Mouse (Mus musculus): ENCODE measurements around the gene AI987944. TPM values are rescaled to one million over a fixed set of nuclear protein-coding genes. Genes with fewer than 3 reads are reported as not detected.

AI987944 gene
- polyA plus RNA-seq (2015; fragmentation: Nextera tagmentation; extraction: Ambion mirVana), result 12.1 and 12.7 TPM in 2 replicates

GRCm38 (mm10) chr7:41393048-41393971 lies at the start of gene AI987944:
Gene AI987944, minus strand, starts transcription at chr7:41393379.
- WGBS, result 0% methylated on average over 25 of the region's 25 CpGs
- H3K27ac ChIP-seq, result peak within 1 kb of the TSS; percentile 87
- peak within 1 kb of the TSS; percentile 66 for H3K4me3 ChIP-seq
- no peaks in the 10 kb centered on the region for H3K27me3 ChIP-seq
- peak within 1 kb of the TSS; percentile 50 for H3K4me2 ChIP-seq
- ATAC-seq (ENCODE audit: insufficient number of reproducible peaks, low FRiP score, low TSS enrichment, low read depth), result peak; percentile 95
- peak within 1 kb of the TSS; percentile 51 for H3K9ac ChIP-seq
- no peaks in the 10 kb centered on the region for H3K36me3 ChIP-seq
- 0 out of 2 replicates have a peak, but pooled peaks cover 2% of the 10 kb centered on the region for H3K4me1 ChIP-seq
- H3K9me3 ChIP-seq, result no peaks in the 10 kb centered on the region

DNA sequence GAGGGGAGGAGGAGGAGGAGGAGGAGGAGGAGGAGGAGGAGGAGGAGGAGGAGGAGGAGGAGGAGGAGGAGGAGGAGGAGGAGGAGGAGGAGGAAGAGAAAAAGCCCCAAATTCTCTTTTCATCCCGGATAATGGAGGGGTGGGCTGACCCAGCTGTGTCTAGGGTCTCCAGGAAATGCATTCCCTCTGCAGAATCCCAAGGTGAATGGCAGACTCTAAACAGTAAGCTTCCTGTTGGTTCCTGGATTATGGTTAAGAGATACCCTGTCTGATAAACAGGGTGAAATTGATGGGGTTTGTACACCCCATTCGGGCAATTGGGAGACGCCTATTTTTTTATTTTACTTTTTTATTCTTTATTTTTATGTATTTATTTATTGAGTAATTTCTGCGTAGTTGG lies 951 bp upstream of the AI987944 start:
- 0 out of 2 replicates have a peak, but pooled peaks cover 2% of the 10 kb centered on the region for H3K4me1 ChIP-seq
- H3K4me2 ChIP-seq, result no peak overlapping the region
- H3K27ac ChIP-seq, result no peak overlapping the region
- H3K9me3 ChIP-seq, result no peaks in the 10 kb centered on the region
- H3K36me3 ChIP-seq, result no peaks in the 10 kb centered on the region
- 73% methylated on average over 4 of the region's 4 CpGs for WGBS
- H3K4me3 ChIP-seq, result no peak overlapping the region
- H3K27me3 ChIP-seq, result no peaks in the 10 kb centered on the region
- no peak overlapping the region for H3K9ac ChIP-seq
- no peak for ATAC-seq (ENCODE audit: insufficient number of reproducible peaks, low FRiP score, low TSS enrichment, low read depth)

Other genes starting within 250 kb of the AI987944 start
- not detected in 2 replicates for gene Gm5592, start 239.5 kb downstream of the AI987944 start, polyA plus RNA-seq (2015; fragmentation: Nextera tagmentation; extraction: Ambion mirVana)
- gene Vmn2r57, start 55.3 kb upstream of the AI987944 start, polyA plus RNA-seq (2015; fragmentation: Nextera tagmentation; extraction: Ambion mirVana), result 0.21 and 0.26 TPM in 2 replicates
- gene Gm20449, start 106.0 kb upstream of the AI987944 start, polyA plus RNA-seq (2015; fragmentation: Nextera tagmentation; extraction: Ambion mirVana), result 0.13 and 0.16 TPM in 2 replicates
- gene AW146154, start 106.5 kb upstream of the AI987944 start, polyA plus RNA-seq (2015; fragmentation: Nextera tagmentation; extraction: Ambion mirVana), result 10.0 and 11.7 TPM in 2 replicates
- not detected in 2 replicates for gene Gm6871, start 180.3 kb upstream of the AI987944 start, polyA plus RNA-seq (2015; fragmentation: Nextera tagmentation; extraction: Ambion mirVana)
- gene 2610021A01Rik, start 205.9 kb upstream of the AI987944 start, polyA plus RNA-seq (2015; fragmentation: Nextera tagmentation; extraction: Ambion mirVana), result 10.6 and 11.8 TPM in 2 replicates
- 10.9 and 11.4 TPM in 2 replicates for gene Zfp788, start 239.8 kb upstream of the AI987944 start, polyA plus RNA-seq (2015; fragmentation: Nextera tagmentation; extraction: Ambion mirVana)

Measured in limb, embryonic 15.5 days (tissue).